Mouse (Mus musculus): Measurements from ENCODE around the gene Pak1ip1. TPM values are rescaled to one million over a fixed set of nuclear protein-coding genes. Genes with fewer than 3 reads are reported as not detected.
A peak's percentile ranks its signal among the peaks of the same experiment; 100 is the strongest.

The Pak1ip1 gene
- polyA plus RNA-seq, 1 experiment, result 60.2 TPM

DNA sequence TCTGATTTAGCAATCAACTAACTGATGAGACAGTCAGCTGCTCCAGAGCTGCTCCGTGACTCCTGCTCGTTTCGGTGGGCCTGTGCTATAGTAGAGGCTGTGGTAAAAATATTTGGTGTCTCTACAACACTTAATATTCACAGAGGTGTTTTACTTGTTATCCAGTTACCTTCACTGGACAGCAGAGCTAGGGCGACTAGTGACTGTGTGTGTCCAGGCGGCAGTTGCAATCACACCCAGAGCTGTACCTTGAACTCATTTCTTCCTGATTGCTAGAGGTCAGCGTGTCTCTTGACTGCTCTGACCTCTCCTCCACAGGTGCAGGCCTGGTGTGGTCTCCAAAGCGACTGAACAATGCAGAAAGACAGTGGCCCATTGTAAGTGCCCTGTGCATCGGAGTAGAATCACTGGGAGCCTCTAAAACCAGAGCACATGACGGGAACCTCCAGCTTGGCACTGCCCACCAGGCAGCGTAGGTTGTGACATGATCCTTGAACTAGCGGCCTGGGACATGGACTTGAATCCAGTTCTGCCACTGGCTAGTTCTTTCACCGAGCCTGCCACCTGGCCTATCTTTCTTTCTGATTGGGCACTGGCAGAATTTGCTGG lies 16.1 kb downstream of the Pak1ip1 start:
- DNase-seq, result peak; percentile 3
- TF ChIP-seq CTCF (IDR thresholded peaks at IDR 0.05; ENCODE audit: borderline replicate concordance, control insufficient read depth, extremely low read depth, insufficient read depth, low read length, poor library complexity) (no peak), POLR2A (IDR thresholded peaks at IDR 0.05; ENCODE audit: control insufficient read depth, extremely low read depth, insufficient read depth, low read length, poor library complexity) (no peak)
- Histone ChIP-seq H3K36me3 (ENCODE audit: control insufficient read depth, insufficient read depth, low read length) (peaks cover 17% of the 10 kb centered on the region), H3K27ac (ENCODE audit: control insufficient read depth, insufficient read depth, low read length) (no peak overlapping the region; the same call in 1 of the 2 replicates), H3K4me1 (replicated peaks; ENCODE audit: control insufficient read depth, insufficient read depth, low read length) (peaks cover 9% of the 10 kb centered on the region), H3K4me3 (ENCODE audit: control insufficient read depth, insufficient read depth, low read length) (peak overlapping the region; percentile 74), H3K27me3 (ENCODE audit: control insufficient read depth, insufficient read depth, low read length) (no peaks in the 10 kb centered on the region)
- WGBS, result 53% methylated on average over 12 of the region's 12 CpGs

DNA sequence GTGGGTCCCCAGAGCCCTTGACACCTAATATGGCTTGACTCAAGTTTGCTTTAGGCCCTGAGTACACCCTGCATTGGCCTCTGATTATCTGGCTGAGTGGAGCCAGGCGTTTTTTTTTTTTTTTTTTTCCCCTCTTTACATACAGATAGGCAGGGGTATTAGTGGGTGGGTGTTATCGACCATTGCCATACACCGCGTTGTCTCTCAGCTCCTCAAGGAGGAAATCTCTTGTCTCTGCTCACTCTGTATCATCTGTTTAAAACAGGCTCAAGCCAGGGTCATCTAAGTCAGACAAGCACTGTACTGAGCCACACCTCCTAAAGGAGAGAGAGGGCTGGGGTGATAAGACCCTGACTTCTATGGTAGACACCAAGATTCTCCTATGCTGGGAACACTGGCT lies 17.0 kb downstream of the Pak1ip1 start:
- peaks cover 12% of the 10 kb centered on the region for H3K36me3 ChIP-seq (ENCODE audit: control insufficient read depth, insufficient read depth, low read length)
- peaks cover 9% of the 10 kb centered on the region for H3K4me1 ChIP-seq (replicated peaks; ENCODE audit: control insufficient read depth, insufficient read depth, low read length)
- no peak overlapping the region for H3K4me3 ChIP-seq (ENCODE audit: control insufficient read depth, insufficient read depth, low read length)
- H3K27me3 ChIP-seq (ENCODE audit: control insufficient read depth, insufficient read depth, low read length), result no peaks in the 10 kb centered on the region
- 93% methylated on average over 4 of the region's 4 CpGs for WGBS
- no peak overlapping the region for H3K27ac ChIP-seq (ENCODE audit: control insufficient read depth, insufficient read depth, low read length)
- no peak for DNase-seq
- no peak for TF ChIP-seq POLR2A (IDR thresholded peaks at IDR 0.05; ENCODE audit: control insufficient read depth, extremely low read depth, insufficient read depth, low read length, poor library complexity)
- no peak for TF ChIP-seq CTCF (IDR thresholded peaks at IDR 0.05; ENCODE audit: borderline replicate concordance, control insufficient read depth, extremely low read depth, insufficient read depth, low read length, poor library complexity)

DNA sequence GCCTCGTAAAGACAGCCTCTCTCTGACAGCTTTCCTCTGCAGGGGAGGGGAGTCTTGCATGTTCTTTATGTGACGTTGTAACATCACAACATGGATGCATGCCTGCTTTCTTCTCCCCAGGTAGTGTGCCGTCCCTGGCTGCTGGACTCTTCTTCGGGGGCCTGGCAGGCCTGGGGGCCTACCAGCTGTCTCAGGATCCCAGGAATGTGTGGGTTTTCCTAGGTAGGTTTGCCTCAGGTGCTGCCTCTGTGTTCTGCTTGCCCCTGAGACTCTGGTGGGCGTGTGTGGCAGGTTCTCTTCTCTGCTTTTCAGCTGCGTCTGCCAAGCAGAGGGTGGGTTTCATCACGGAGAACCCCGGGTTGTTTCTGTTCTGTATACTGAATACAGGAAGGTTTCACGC lies 17.4 kb downstream of the Pak1ip1 start:
- TF ChIP-seq POLR2A (IDR thresholded peaks at IDR 0.05; ENCODE audit: control insufficient read depth, extremely low read depth, insufficient read depth, low read length, poor library complexity), result no peak
- no peak for TF ChIP-seq CTCF (IDR thresholded peaks at IDR 0.05; ENCODE audit: borderline replicate concordance, control insufficient read depth, extremely low read depth, insufficient read depth, low read length, poor library complexity)
- Histone ChIP-seq H3K36me3 (ENCODE audit: control insufficient read depth, insufficient read depth, low read length) (peaks cover 12% of the 10 kb centered on the region), H3K4me3 (ENCODE audit: control insufficient read depth, insufficient read depth, low read length) (no peak overlapping the region), H3K4me1 (replicated peaks; ENCODE audit: control insufficient read depth, insufficient read depth, low read length) (peaks cover 9% of the 10 kb centered on the region), H3K27me3 (ENCODE audit: control insufficient read depth, insufficient read depth, low read length) (no peaks in the 10 kb centered on the region), H3K27ac (ENCODE audit: control insufficient read depth, insufficient read depth, low read length) (no peak overlapping the region)
- 99% methylated on average over 9 of the region's 9 CpGs for WGBS
- DNase-seq, result no peak

DNA sequence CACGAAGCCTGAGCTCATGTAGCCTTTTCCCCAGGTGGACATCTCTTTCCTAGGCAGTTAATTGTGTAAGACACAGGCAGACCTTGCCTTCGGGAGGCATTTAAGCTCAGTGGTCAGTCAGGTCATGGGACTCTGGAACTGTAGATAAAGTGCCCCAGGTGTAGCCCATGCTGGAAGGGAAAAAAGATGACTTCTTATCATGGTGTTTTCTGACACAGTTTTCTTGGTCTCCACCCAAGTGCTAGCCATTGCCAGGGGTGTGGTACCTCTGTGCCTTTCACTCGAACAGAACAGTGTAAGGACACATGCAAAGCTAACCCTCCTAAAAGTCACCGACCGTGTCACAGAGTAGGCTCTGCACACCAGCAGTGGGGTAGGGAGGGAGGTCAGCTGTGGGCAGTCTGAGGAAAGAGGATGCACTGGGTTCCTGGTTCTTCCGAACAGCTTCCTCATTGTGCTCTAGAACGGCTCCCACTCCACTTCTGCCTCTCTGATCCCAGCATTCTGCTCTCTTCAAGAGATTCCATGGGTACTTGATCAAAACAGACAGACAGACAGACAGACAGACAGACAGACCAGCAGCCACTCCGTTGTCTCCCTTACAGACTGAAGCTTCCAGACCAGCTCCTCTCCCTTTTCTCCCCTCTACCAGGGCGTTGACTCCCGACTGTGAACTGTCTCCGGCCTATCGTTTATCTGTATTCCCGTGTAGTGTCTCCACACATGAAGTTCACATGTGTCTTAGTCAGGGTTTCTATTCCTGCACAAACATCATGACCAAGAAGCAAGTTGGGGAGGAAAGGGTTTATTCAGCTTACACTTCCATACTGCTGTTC lies 18.2 kb downstream of the Pak1ip1 start:
- H3K4me1 ChIP-seq (replicated peaks; ENCODE audit: control insufficient read depth, insufficient read depth, low read length), result peaks cover 9% of the 10 kb centered on the region

DNA sequence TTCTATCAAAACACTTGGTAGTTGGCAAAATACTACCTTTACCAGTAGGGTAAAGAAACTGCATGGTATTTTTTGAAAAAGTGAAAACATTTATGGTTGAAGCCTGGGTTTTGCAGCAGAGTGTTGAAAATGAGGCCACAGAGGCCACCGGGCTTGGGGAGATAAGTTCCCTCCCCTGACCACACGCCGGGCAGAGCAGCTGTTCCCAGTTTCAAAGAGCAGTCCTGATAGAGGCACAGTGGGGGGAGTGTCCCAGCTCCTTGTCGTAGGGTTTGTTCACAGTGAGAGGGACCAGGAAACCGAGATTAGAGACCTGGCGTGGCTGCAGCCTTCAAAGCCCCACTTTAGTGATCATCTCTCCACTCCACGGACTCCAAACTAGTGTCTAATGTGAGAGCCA lies 19.7 kb downstream of the Pak1ip1 start:
- H3K27me3 ChIP-seq (ENCODE audit: control insufficient read depth, insufficient read depth, low read length), result no peaks in the 10 kb centered on the region
- H3K4me3 ChIP-seq (ENCODE audit: control insufficient read depth, insufficient read depth, low read length), result no peak overlapping the region
- no peak overlapping the region for H3K27ac ChIP-seq (ENCODE audit: control insufficient read depth, insufficient read depth, low read length)
- TF ChIP-seq POLR2A (IDR thresholded peaks at IDR 0.05; ENCODE audit: control insufficient read depth, extremely low read depth, insufficient read depth, low read length, poor library complexity) (no peak), CTCF (IDR thresholded peaks at IDR 0.05; ENCODE audit: borderline replicate concordance, control insufficient read depth, extremely low read depth, insufficient read depth, low read length, poor library complexity) (no peak)
- H3K4me1 ChIP-seq (replicated peaks; ENCODE audit: control insufficient read depth, insufficient read depth, low read length), result peaks cover 9% of the 10 kb centered on the region
- 93% methylated on average over 7 of the region's 7 CpGs for WGBS
- peaks cover 12% of the 10 kb centered on the region for H3K36me3 ChIP-seq (ENCODE audit: control insufficient read depth, insufficient read depth, low read length)
- no peak for DNase-seq

More for the DNA sequence above, 18.2 kb downstream of the Pak1ip1 start:
- Histone ChIP-seq H3K36me3 (ENCODE audit: control insufficient read depth, insufficient read depth, low read length) (peaks cover 12% of the 10 kb centered on the region), H3K27me3 (ENCODE audit: control insufficient read depth, insufficient read depth, low read length) (no peaks in the 10 kb centered on the region), H3K4me3 (ENCODE audit: control insufficient read depth, insufficient read depth, low read length) (no peak overlapping the region), H3K27ac (ENCODE audit: control insufficient read depth, insufficient read depth, low read length) (no peak overlapping the region)
- 96% methylated on average over 13 of the region's 13 CpGs for WGBS
- DNase-seq, result no peak
- TF ChIP-seq CTCF (IDR thresholded peaks at IDR 0.05; ENCODE audit: borderline replicate concordance, control insufficient read depth, extremely low read depth, insufficient read depth, low read length, poor library complexity), result no peak
- no peak for TF ChIP-seq POLR2A (IDR thresholded peaks at IDR 0.05; ENCODE audit: control insufficient read depth, extremely low read depth, insufficient read depth, low read length, poor library complexity)

DNA sequence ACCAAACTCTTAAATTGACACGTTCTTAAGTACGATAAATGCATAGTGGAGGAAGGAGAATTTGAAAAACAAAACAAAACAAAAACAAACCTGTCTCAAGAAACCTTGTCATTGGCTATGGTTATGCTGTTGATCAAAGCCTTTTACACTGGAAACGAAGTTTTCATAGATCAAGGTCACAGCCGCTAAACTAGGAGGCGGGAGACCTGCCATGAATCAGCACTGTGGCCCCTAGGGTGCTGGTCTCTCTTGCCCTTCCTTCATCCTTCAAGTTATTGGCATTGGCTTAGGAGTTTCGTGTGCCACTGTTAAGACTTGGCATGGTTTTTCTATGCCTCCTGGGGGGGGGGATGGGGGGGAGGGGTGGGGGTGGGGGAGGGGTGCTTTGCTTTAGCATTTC lies 20.8 kb downstream of the Pak1ip1 start:
- no peak for DNase-seq
- WGBS, result 92% methylated on average over 6 of the region's 6 CpGs
- TF ChIP-seq CTCF (IDR thresholded peaks at IDR 0.05; ENCODE audit: borderline replicate concordance, control insufficient read depth, extremely low read depth, insufficient read depth, low read length, poor library complexity) (no peak), POLR2A (IDR thresholded peaks at IDR 0.05; ENCODE audit: control insufficient read depth, extremely low read depth, insufficient read depth, low read length, poor library complexity) (no peak)
- Histone ChIP-seq H3K36me3 (ENCODE audit: control insufficient read depth, insufficient read depth, low read length) (peaks cover 12% of the 10 kb centered on the region), H3K27ac (ENCODE audit: control insufficient read depth, insufficient read depth, low read length) (no peak overlapping the region), H3K27me3 (ENCODE audit: control insufficient read depth, insufficient read depth, low read length) (no peaks in the 10 kb centered on the region), H3K4me3 (ENCODE audit: control insufficient read depth, insufficient read depth, low read length) (no peak overlapping the region), H3K4me1 (replicated peaks; ENCODE audit: control insufficient read depth, insufficient read depth, low read length) (peaks cover 9% of the 10 kb centered on the region)
